Mouse (Mus musculus) hindbrain, postnatal 0 days (tissue): ENCODE measurements around the gene Hoxa1. TPM values are rescaled to one million over a fixed set of nuclear protein-coding genes. Genes with fewer than 3 reads are reported as not detected.

ENCODE experiments used
- ATAC-seq: fragments of 200-750 bp; cut with Nextera tagmentation; 2 replicates; pipeline ENCODE4 v1.8.0; 2017; ENCODE audit warnings: mild to moderate bottlenecking, moderate TSS enrichment, moderate library complexity
- DNase-seq: peaks from one replicate; pipeline ENCODE4 v3.0.0-alpha.2; 2015; ENCODE audit warnings: low spot score
- H3K27ac ChIP-seq: fragments of 300-500 bp; sonication (generic); 2 replicates; pipeline ENCODE4 v1.5.1; 2014; ENCODE audit warnings: mild to moderate bottlenecking
- H3K27me3 ChIP-seq: fragments of 300-500 bp; sonication (generic); 2 replicates; pipeline ENCODE4 v1.6.1; 2014; ENCODE audit warnings: low read length, mixed read lengths; ENCODE audit not compliant: insufficient read depth
- H3K36me3 ChIP-seq: fragments of 300-500 bp; sonication (generic); 2 replicates; pipeline ENCODE4 v1.6.1; 2014; ENCODE audit warnings: low read length, mixed read lengths; ENCODE audit not compliant: insufficient read depth
- H3K4me1 ChIP-seq: fragments of 300-500 bp; sonication (generic); 2 replicates; pipeline ENCODE4 v1.6.1; 2014; ENCODE audit warnings: antibody characterized with exemption, low read length, mixed read lengths; ENCODE audit not compliant: insufficient read depth
- H3K4me2 ChIP-seq: fragments of 300-500 bp; sonication (generic); 2 replicates; pipeline ENCODE4 v1.6.1; 2014; ENCODE audit warnings: low read depth, mild to moderate bottlenecking, low read length, moderate library complexity, mixed read lengths
- H3K4me3 ChIP-seq: fragments of 300-500 bp; sonication (generic); 2 replicates; pipeline ENCODE4 v1.5.1; 2014; ENCODE audit warnings: low read length
- H3K9ac ChIP-seq: fragments of 300-500 bp; sonication (generic); replicated peaks from 2 replicates; pipeline ENCODE4 v1.6.1; 2014; ENCODE audit warnings: mild to moderate bottlenecking, low read length, moderate library complexity, mixed read lengths
- H3K9me3 ChIP-seq: fragments of 300-500 bp; sonication (generic); 2 replicates; pipeline ENCODE4 v1.6.1; 2016; ENCODE audit warnings: low read length, mixed read lengths
- CTCF ChIP-seq: IDR thresholded peaks from 2 replicates; pipeline ENCODE4 v1.5.1; 2016; ENCODE audit warnings: antibody characterized with exemption, control low read depth, low read depth
- WGBS: fragments of 180-500 bp; shearing (Covaris S2); extraction: QIAGEN DNeasy Blood & Tissue Kit; methylation state at CpG from one replicate; pipeline ENCODE4 v1.1.7; 2014; 5-methylcytosine and 5-hydroxymethylcytosine counted together
- polyA plus RNA-seq: library from polyadenylated mRNA; unstranded; fragments of >200 nt; fragmentation: Nextera tagmentation; extraction: Ambion mirVana; gene quantifications from 2 replicates; pipeline ENCODE4 v1.2.1, GENCODE M21; 2015
- total RNA-seq: library from RNA; depleted of rRNA; stranded (reverse); fragments of >200 nt; gene quantifications from 2 replicates; pipeline ENCODE4 v1.2.3, GENCODE M21; 2014

The Hoxa1 gene
- total and polyA plus RNA-seq, 2 experiments from 2014 or later = 1.1 to 3.7 TPM

- Histone ChIP-seq H3K36me3 (no peaks in the 10 kb centered on the region), H3K27ac (no peak overlapping the region), H3K27me3 (peaks cover 56% of the 10 kb centered on the region), H3K9me3 (no peaks in the 10 kb centered on the region), H3K9ac (no peak overlapping the region), H3K4me3 (peak overlapping the region; percentile 41), H3K4me2 (peak overlapping the region; percentile 58), H3K4me1 (peaks cover 10% of the 10 kb centered on the region; the same call in 1 of the 2 replicates)
- no peak for TF ChIP-seq CTCF
- DNase-seq (no peak), ATAC-seq (no peak)
- 6% methylated on average over 4 of the region's 4 CpGs for WGBS
Measured at GRCm38 (mm10) chr6:52173648-52174047, 15.5 kb upstream of the Hoxa1 start.

- H3K36me3 ChIP-seq = no peaks in the 10 kb centered on the region
- peak overlapping the region; percentile 41 for H3K4me3 ChIP-seq
- peak overlapping the region; percentile 58 for H3K4me2 ChIP-seq
- DNase-seq (peak; percentile 94), ATAC-seq (peak; percentile 93)
- H3K27ac ChIP-seq = peak overlapping the region; percentile 82
- WGBS = under 1% methylated on average over 35 of the region's 35 CpGs
- no peak for TF ChIP-seq CTCF
- H3K9ac ChIP-seq = peak overlapping the region; percentile 33; the same call in 1 of the 2 replicates
- no peaks in the 10 kb centered on the region for H3K9me3 ChIP-seq
- H3K27me3 ChIP-seq = peaks cover 58% of the 10 kb centered on the region
- H3K4me1 ChIP-seq = peaks cover 10% of the 10 kb centered on the region; the same call in 1 of the 2 replicates
Measured at GRCm38 (mm10) chr6:52172501-52172900, 14.4 kb upstream of the Hoxa1 start.

GRCm38 (mm10) chr6:52171938-52172337, 13.8 kb upstream of the Hoxa1 start:
- Histone ChIP-seq H3K27me3 (peaks cover 63% of the 10 kb centered on the region), H3K9ac (peak overlapping the region; percentile 33; the same call in 1 of the 2 replicates), H3K27ac (peak overlapping the region; percentile 82), H3K4me2 (peak overlapping the region; percentile 58), H3K4me1 (peaks cover 10% of the 10 kb centered on the region; the same call in 1 of the 2 replicates), H3K9me3 (no peaks in the 10 kb centered on the region), H3K4me3 (peak overlapping the region; percentile 41), H3K36me3 (no peaks in the 10 kb centered on the region)
- TF ChIP-seq CTCF = no peak
- WGBS = 6% methylated on average over 7 of the region's 7 CpGs
- no peak for ATAC-seq
- DNase-seq = no peak

GRCm38 (mm10) chr6:52171331-52171730, 13.2 kb upstream of the Hoxa1 start:
- Histone ChIP-seq H3K27ac (peak overlapping the region; percentile 82), H3K4me2 (0 out of 2 replicates have a peak overlapping the region, but pooled peaks have one; percentile 93), H3K36me3 (no peaks in the 10 kb centered on the region), H3K4me3 (no peak overlapping the region), H3K4me1 (peaks cover 10% of the 10 kb centered on the region; the same call in 1 of the 2 replicates), H3K27me3 (peaks cover 59% of the 10 kb centered on the region), H3K9ac (0 out of 2 replicates have a peak overlapping the region, but pooled peaks have one; percentile 40), H3K9me3 (no peaks in the 10 kb centered on the region)
- 5% methylated on average over 4 of the region's 4 CpGs for WGBS
- TF ChIP-seq CTCF = no peak
- DNase-seq (peak; percentile 36), ATAC-seq (no peak)

GRCm38 (mm10) chr6:52170898-52171223, 12.7 kb upstream of the Hoxa1 start:
- H3K9me3 ChIP-seq = no peaks in the 10 kb centered on the region
- H3K27me3 ChIP-seq = peaks cover 56% of the 10 kb centered on the region
- DNase-seq = peak; percentile 18
- no peak for ATAC-seq
- peak overlapping the region; percentile 82 for H3K27ac ChIP-seq
- H3K9ac ChIP-seq = peak overlapping the region; percentile 40
- peaks cover 10% of the 10 kb centered on the region; the same call in 1 of the 2 replicates for H3K4me1 ChIP-seq
- no peaks in the 10 kb centered on the region for H3K36me3 ChIP-seq
- 11% methylated on average over 5 of the region's 5 CpGs for WGBS
- H3K4me2 ChIP-seq = peak overlapping the region; percentile 93
- H3K4me3 ChIP-seq = peak overlapping the region; percentile 9; the same call in 1 of the 2 replicates
- TF ChIP-seq CTCF = no peak

GRCm38 (mm10) chr6:52170166-52170897, 12.2 kb upstream of the Hoxa1 start:
- Histone ChIP-seq H3K27me3 (peaks cover 54% of the 10 kb centered on the region), H3K4me3 (peak overlapping the region; percentile 9), H3K27ac (peak overlapping the region; percentile 82), H3K36me3 (no peaks in the 10 kb centered on the region), H3K9me3 (no peaks in the 10 kb centered on the region), H3K9ac (peak overlapping the region; percentile 40), H3K4me2 (peak overlapping the region; percentile 93), H3K4me1 (peaks cover 10% of the 10 kb centered on the region; the same call in 1 of the 2 replicates)
- DNase-seq (peak; percentile 58), ATAC-seq (no peak)
- TF ChIP-seq CTCF = no peak
- 3% methylated on average over 40 of the region's 40 CpGs for WGBS
